Mouse (Mus musculus): Measurements from ENCODE around the gene Asic3. TPM values are rescaled to one million over a fixed set of nuclear protein-coding genes. Genes with fewer than 3 reads are reported as not detected.
A peak's percentile ranks its signal among the peaks of the same experiment; 100 is the strongest.

The Asic3 gene
- polyA plus RNA-seq, 1 experiment from 2014 or later, result 0.23 TPM

- H3K4me2 ChIP-seq (ENCODE audit: low read depth, low read length), result no peak overlapping the region
- no peak overlapping the region for H3K9ac ChIP-seq (ENCODE audit: low read length)
- ATAC-seq (ENCODE audit: insufficient read depth, low FRiP score), result no peak
- H3K27me3 ChIP-seq (ENCODE audit: control insufficient read depth, insufficient read depth, low read length), result peaks cover 18% of the 10 kb centered on the region; the same call in 1 of the 2 replicates
- H3K27ac ChIP-seq (ENCODE audit: low read length), result no peak overlapping the region
- H3K36me3 ChIP-seq (ENCODE audit: control insufficient read depth, insufficient read depth, low read length), result no peaks in the 10 kb centered on the region
- no peak overlapping the region for H3K4me3 ChIP-seq (replicated peaks; ENCODE audit: low read length)
- H3K9me3 ChIP-seq (replicated peaks; ENCODE audit: control insufficient read depth, low read length), result no peaks in the 10 kb centered on the region
- 95% methylated on average over 5 of the region's 5 CpGs for WGBS
- peaks cover 26% of the 10 kb centered on the region for H3K4me1 ChIP-seq (ENCODE audit: control insufficient read depth, insufficient read depth, low read length)
Observed at GRCm38 (mm10) chr5:24385374-24385773, 27.8 kb upstream of the Asic3 start.

- no peak for ATAC-seq (ENCODE audit: insufficient read depth, low FRiP score)
Observed at GRCm38 (mm10) chr5:24385887-24386550, 27.2 kb upstream of the Asic3 start.

DNA sequence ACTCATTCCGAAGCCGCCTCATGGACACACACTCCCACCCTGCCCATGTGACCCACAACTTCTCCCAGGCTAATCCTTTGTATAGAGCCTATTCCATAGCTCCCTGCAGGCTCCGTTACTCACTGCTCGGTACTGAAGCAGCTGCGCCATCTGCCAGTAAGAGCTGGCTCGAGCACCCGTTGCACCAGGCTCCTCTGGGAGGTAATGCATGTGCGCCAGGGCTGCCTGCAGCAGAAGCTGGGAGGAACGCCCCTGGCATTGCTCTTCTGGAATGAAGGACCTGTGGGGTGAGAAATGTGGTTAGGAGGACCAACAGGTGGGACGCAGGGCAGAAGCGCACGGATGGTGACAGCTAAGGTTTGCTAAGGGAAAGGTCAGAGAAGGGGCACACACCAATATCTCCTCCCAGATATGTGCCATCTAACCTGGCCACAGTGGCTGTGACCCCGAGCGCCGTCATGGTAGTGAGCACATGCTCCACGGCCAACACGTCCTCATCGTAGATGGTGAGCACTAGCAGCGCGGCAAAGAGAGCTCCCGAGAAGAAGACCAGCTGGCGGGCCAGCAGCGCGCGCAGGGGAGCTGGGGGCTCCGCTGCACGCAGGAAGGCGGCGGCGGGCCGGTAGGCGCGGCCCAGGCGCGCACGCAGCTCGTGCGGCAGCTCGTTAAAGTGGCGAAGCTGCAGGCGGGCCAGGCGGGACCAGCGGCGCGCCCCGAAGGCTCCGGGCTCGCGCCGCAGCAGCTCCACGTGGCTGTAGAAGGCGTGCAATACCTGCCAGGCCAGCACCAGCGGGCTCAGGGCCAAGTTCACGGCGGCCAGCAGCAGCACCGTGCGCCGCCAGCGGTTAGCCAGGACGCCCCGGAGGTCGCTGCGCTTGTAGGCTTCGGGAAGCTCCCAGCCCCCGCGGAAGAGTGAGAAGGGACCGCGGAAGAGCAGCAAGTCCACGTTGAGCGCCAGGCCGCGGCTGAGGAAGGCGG, 25.6 kb upstream of the Asic3 start:
- H3K27me3 ChIP-seq (ENCODE audit: control insufficient read depth, insufficient read depth, low read length), result peaks cover 18% of the 10 kb centered on the region; the same call in 1 of the 2 replicates
- peaks cover 26% of the 10 kb centered on the region for H3K4me1 ChIP-seq (ENCODE audit: control insufficient read depth, insufficient read depth, low read length)
- peak; percentile 44 for ATAC-seq (ENCODE audit: insufficient read depth, low FRiP score)
- H3K27ac ChIP-seq (ENCODE audit: low read length), result peak overlapping the region; percentile 36
- peak overlapping the region; percentile 98 for H3K4me2 ChIP-seq (ENCODE audit: low read depth, low read length)
- H3K9ac ChIP-seq (ENCODE audit: low read length), result peak overlapping the region; percentile 72
- no peaks in the 10 kb centered on the region for H3K9me3 ChIP-seq (replicated peaks; ENCODE audit: control insufficient read depth, low read length)
- H3K36me3 ChIP-seq (ENCODE audit: control insufficient read depth, insufficient read depth, low read length), result no peaks in the 10 kb centered on the region
- under 1% methylated on average over 72 of the region's 73 CpGs for WGBS
- peak overlapping the region; percentile 54 for H3K4me3 ChIP-seq (replicated peaks; ENCODE audit: low read length)

More at GRCm38 (mm10) chr5:24385887-24386550, 27.2 kb upstream of the Asic3 start:
- Histone ChIP-seq H3K27ac (ENCODE audit: low read length) (no peak overlapping the region), H3K4me1 (ENCODE audit: control insufficient read depth, insufficient read depth, low read length) (peaks cover 26% of the 10 kb centered on the region), H3K9ac (ENCODE audit: low read length) (no peak overlapping the region), H3K4me2 (ENCODE audit: low read depth, low read length) (no peak overlapping the region), H3K4me3 (replicated peaks; ENCODE audit: low read length) (no peak overlapping the region), H3K27me3 (ENCODE audit: control insufficient read depth, insufficient read depth, low read length) (peaks cover 18% of the 10 kb centered on the region; the same call in 1 of the 2 replicates), H3K36me3 (ENCODE audit: control insufficient read depth, insufficient read depth, low read length) (no peaks in the 10 kb centered on the region), H3K9me3 (replicated peaks; ENCODE audit: control insufficient read depth, low read length) (no peaks in the 10 kb centered on the region)
- WGBS, result 87% methylated on average over 10 of the region's 10 CpGs

GRCm38 (mm10) chr5:24388246-24388915, 24.8 kb upstream of the Asic3 start:
- peak overlapping the region; percentile 72 for H3K9ac ChIP-seq (ENCODE audit: low read length)
- ATAC-seq (ENCODE audit: insufficient read depth, low FRiP score), result no peak
- WGBS, result 24% methylated on average over 26 of the region's 26 CpGs
- peak overlapping the region; percentile 54 for H3K4me3 ChIP-seq (replicated peaks; ENCODE audit: low read length)
- H3K27ac ChIP-seq (ENCODE audit: low read length), result peak overlapping the region; percentile 36
- H3K27me3 ChIP-seq (ENCODE audit: control insufficient read depth, insufficient read depth, low read length), result peaks cover 18% of the 10 kb centered on the region; the same call in 1 of the 2 replicates
- H3K4me1 ChIP-seq (ENCODE audit: control insufficient read depth, insufficient read depth, low read length), result peaks cover 26% of the 10 kb centered on the region
- no peaks in the 10 kb centered on the region for H3K9me3 ChIP-seq (replicated peaks; ENCODE audit: control insufficient read depth, low read length)
- H3K4me2 ChIP-seq (ENCODE audit: low read depth, low read length), result peak overlapping the region; percentile 98
- H3K36me3 ChIP-seq (ENCODE audit: control insufficient read depth, insufficient read depth, low read length), result no peaks in the 10 kb centered on the region

GRCm38 (mm10) chr5:24389011-24389657, 24.1 kb upstream of the Asic3 start:
- Histone ChIP-seq H3K4me2 (ENCODE audit: low read depth, low read length) (no peak overlapping the region), H3K27me3 (ENCODE audit: control insufficient read depth, insufficient read depth, low read length) (peaks cover 18% of the 10 kb centered on the region; the same call in 1 of the 2 replicates), H3K36me3 (ENCODE audit: control insufficient read depth, insufficient read depth, low read length) (no peaks in the 10 kb centered on the region), H3K4me3 (replicated peaks; ENCODE audit: low read length) (no peak overlapping the region), H3K9me3 (replicated peaks; ENCODE audit: control insufficient read depth, low read length) (no peaks in the 10 kb centered on the region), H3K4me1 (ENCODE audit: control insufficient read depth, insufficient read depth, low read length) (peaks cover 27% of the 10 kb centered on the region), H3K27ac (ENCODE audit: low read length) (no peak overlapping the region), H3K9ac (ENCODE audit: low read length) (no peak overlapping the region)
- 63% methylated on average over 6 of the region's 7 CpGs for WGBS
- no peak for ATAC-seq (ENCODE audit: insufficient read depth, low FRiP score)

- Histone ChIP-seq H3K9ac (ENCODE audit: low read length) (no peak overlapping the region), H3K4me3 (replicated peaks; ENCODE audit: low read length) (no peak overlapping the region), H3K9me3 (replicated peaks; ENCODE audit: control insufficient read depth, low read length) (no peaks in the 10 kb centered on the region), H3K27ac (ENCODE audit: low read length) (no peak overlapping the region), H3K4me2 (ENCODE audit: low read depth, low read length) (no peak overlapping the region), H3K4me1 (ENCODE audit: control insufficient read depth, insufficient read depth, low read length) (peaks cover 25% of the 10 kb centered on the region), H3K27me3 (ENCODE audit: control insufficient read depth, insufficient read depth, low read length) (peaks cover 18% of the 10 kb centered on the region; the same call in 1 of the 2 replicates), H3K36me3 (ENCODE audit: control insufficient read depth, insufficient read depth, low read length) (no peaks in the 10 kb centered on the region)
- no peak for ATAC-seq (ENCODE audit: insufficient read depth, low FRiP score)
- 77% methylated on average over 4 of the region's 4 CpGs for WGBS
Observed at GRCm38 (mm10) chr5:24389658-24390020, 23.6 kb upstream of the Asic3 start.

- Histone ChIP-seq H3K4me2 (ENCODE audit: low read depth, low read length) (no peak within 1 kb of the TSS), H3K4me3 (replicated peaks; ENCODE audit: low read length) (no peak within 1 kb of the TSS), H3K27ac (ENCODE audit: low read length) (peak within 1 kb of the TSS; percentile 67), H3K9me3 (replicated peaks; ENCODE audit: control insufficient read depth, low read length) (no peaks in the 10 kb centered on the region), H3K36me3 (ENCODE audit: control insufficient read depth, insufficient read depth, low read length) (no peaks in the 10 kb centered on the region), H3K9ac (ENCODE audit: low read length) (no peak within 1 kb of the TSS), H3K4me1 (ENCODE audit: control insufficient read depth, insufficient read depth, low read length) (peaks cover 27% of the 10 kb centered on the region), H3K27me3 (ENCODE audit: control insufficient read depth, insufficient read depth, low read length) (peaks cover 9% of the 10 kb centered on the region; the same call in 1 of the 2 replicates)
- no peak for ATAC-seq (ENCODE audit: insufficient read depth, low FRiP score)
- 81% methylated on average over 7 of the region's 7 CpGs for WGBS
Observed at GRCm38 (mm10) chr5:24391864-24392263, 21.3 kb upstream of the Asic3 start, which contains the start of gene Atg9b. Gene Atg9b (minus strand): TSS chr5:24392143.

GRCm38 (mm10) chr5:24392724-24393123, 20.5 kb upstream of the Asic3 start:
- peak overlapping the region; percentile 67 for H3K27ac ChIP-seq (ENCODE audit: low read length)
- no peak overlapping the region for H3K9ac ChIP-seq (ENCODE audit: low read length)
- peaks cover 19% of the 10 kb centered on the region for H3K4me1 ChIP-seq (ENCODE audit: control insufficient read depth, insufficient read depth, low read length)
- peaks cover 6% of the 10 kb centered on the region; the same call in 1 of the 2 replicates for H3K27me3 ChIP-seq (ENCODE audit: control insufficient read depth, insufficient read depth, low read length)
- no peaks in the 10 kb centered on the region for H3K9me3 ChIP-seq (replicated peaks; ENCODE audit: control insufficient read depth, low read length)
- H3K36me3 ChIP-seq (ENCODE audit: control insufficient read depth, insufficient read depth, low read length), result no peaks in the 10 kb centered on the region
- no peak overlapping the region for H3K4me2 ChIP-seq (ENCODE audit: low read depth, low read length)
- WGBS, result 68% methylated on average over 7 of the region's 7 CpGs
- H3K4me3 ChIP-seq (replicated peaks; ENCODE audit: low read length), result no peak overlapping the region
- no peak for ATAC-seq (ENCODE audit: insufficient read depth, low FRiP score)
